Mouse (Mus musculus): ENCODE results near the gene Ssna1. TPM values are rescaled to one million over a fixed set of nuclear protein-coding genes. Genes with fewer than 3 reads are reported as not detected.
A peak's percentile ranks its signal among the peaks of the same experiment; 100 is the strongest.

Ssna1 gene
- polyA plus RNA-seq, 1 experiment from 2014 or later = 247 TPM

GRCm38 (mm10) chr2:25240723-25241437, 31.4 kb downstream of the Ssna1 start:
- DNase-seq (ENCODE audit: low spot score, missing footprints) (peak; percentile 96), ATAC-seq (ENCODE audit: low FRiP score) (peak; percentile 72)
- H3K9me3 ChIP-seq (ENCODE audit: control insufficient read depth, low read length) = no peaks in the 10 kb centered on the region
- 1% methylated on average over 29 of the region's 29 CpGs for WGBS
- peak overlapping the region; percentile 17 for H3K9ac ChIP-seq (ENCODE audit: low read length)
- H3K4me2 ChIP-seq = peak overlapping the region; percentile 63
- H3K4me1 ChIP-seq (ENCODE audit: control insufficient read depth, insufficient read depth, low read length) = peaks cover 18% of the 10 kb centered on the region
- H3K4me3 ChIP-seq (ENCODE audit: low read depth, low read length) = peak overlapping the region; percentile 43
- no peaks in the 10 kb centered on the region for H3K36me3 ChIP-seq (ENCODE audit: control insufficient read depth, insufficient read depth, low read length)
- H3K27ac ChIP-seq (ENCODE audit: low read depth, low read length) = no peak overlapping the region
- H3K27me3 ChIP-seq (ENCODE audit: control insufficient read depth, insufficient read depth, low read length) = peaks cover 6% of the 10 kb centered on the region

GRCm38 (mm10) chr2:25240310-25240709, 31.9 kb downstream of the Ssna1 start:
- H3K9me3 ChIP-seq (ENCODE audit: control insufficient read depth, low read length) = no peaks in the 10 kb centered on the region
- DNase-seq (ENCODE audit: low spot score, missing footprints) = no peak
- peak overlapping the region; percentile 63 for H3K4me2 ChIP-seq
- ATAC-seq (ENCODE audit: low FRiP score) = peak; percentile 10; the same call in 1 of the 2 replicates
- H3K27ac ChIP-seq (ENCODE audit: low read depth, low read length) = no peak overlapping the region
- no peaks in the 10 kb centered on the region for H3K36me3 ChIP-seq (ENCODE audit: control insufficient read depth, insufficient read depth, low read length)
- peak overlapping the region; percentile 43 for H3K4me3 ChIP-seq (ENCODE audit: low read depth, low read length)
- H3K9ac ChIP-seq (ENCODE audit: low read length) = peak overlapping the region; percentile 25; the same call in 1 of the 2 replicates
- 46% methylated on average over 8 of the region's 8 CpGs for WGBS
- peaks cover 18% of the 10 kb centered on the region for H3K4me1 ChIP-seq (ENCODE audit: control insufficient read depth, insufficient read depth, low read length)
- peaks cover 6% of the 10 kb centered on the region for H3K27me3 ChIP-seq (ENCODE audit: control insufficient read depth, insufficient read depth, low read length)

GRCm38 (mm10) chr2:25239766-25240165, 32.5 kb downstream of the Ssna1 start:
- 90% methylated on average over 3 of the region's 3 CpGs for WGBS
- Histone ChIP-seq H3K27ac (ENCODE audit: low read depth, low read length) (no peak overlapping the region), H3K9me3 (ENCODE audit: control insufficient read depth, low read length) (no peaks in the 10 kb centered on the region), H3K4me2 (no peak overlapping the region), H3K9ac (ENCODE audit: low read length) (no peak overlapping the region), H3K27me3 (ENCODE audit: control insufficient read depth, insufficient read depth, low read length) (peaks cover 6% of the 10 kb centered on the region), H3K36me3 (ENCODE audit: control insufficient read depth, insufficient read depth, low read length) (no peaks in the 10 kb centered on the region), H3K4me3 (ENCODE audit: low read depth, low read length) (no peak overlapping the region), H3K4me1 (ENCODE audit: control insufficient read depth, insufficient read depth, low read length) (peaks cover 18% of the 10 kb centered on the region)
- ATAC-seq (ENCODE audit: low FRiP score) (no peak), DNase-seq (ENCODE audit: low spot score, missing footprints) (peak; percentile 53)

GRCm38 (mm10) chr2:25238106-25238505, 34.1 kb downstream of the Ssna1 start:
- H3K27me3 ChIP-seq (ENCODE audit: control insufficient read depth, insufficient read depth, low read length) = peaks cover 6% of the 10 kb centered on the region
- H3K9ac ChIP-seq (ENCODE audit: low read length) = no peak overlapping the region
- DNase-seq (ENCODE audit: low spot score, missing footprints) (peak; percentile 57), ATAC-seq (ENCODE audit: low FRiP score) (no peak)
- H3K27ac ChIP-seq (ENCODE audit: low read depth, low read length) = no peak overlapping the region
- no peak overlapping the region for H3K4me2 ChIP-seq
- no peaks in the 10 kb centered on the region for H3K36me3 ChIP-seq (ENCODE audit: control insufficient read depth, insufficient read depth, low read length)
- H3K4me3 ChIP-seq (ENCODE audit: low read depth, low read length) = no peak overlapping the region
- H3K4me1 ChIP-seq (ENCODE audit: control insufficient read depth, insufficient read depth, low read length) = peaks cover 18% of the 10 kb centered on the region
- H3K9me3 ChIP-seq (ENCODE audit: control insufficient read depth, low read length) = no peaks in the 10 kb centered on the region

GRCm38 (mm10) chr2:25237522-25237921, 34.7 kb downstream of the Ssna1 start:
- WGBS = 70% methylated on average over 4 of the region's 4 CpGs
- DNase-seq (ENCODE audit: low spot score, missing footprints) = peak; percentile 66
- H3K4me2 ChIP-seq = no peak overlapping the region

GRCm38 (mm10) chr2:25236614-25237013, 35.6 kb downstream of the Ssna1 start, which contains the start of gene Rnf224:
Gene Rnf224 (minus strand): TSS chr2:25236787.
- no peak within 1 kb of the TSS for H3K9ac ChIP-seq (ENCODE audit: low read length)
- no peak within 1 kb of the TSS for H3K27ac ChIP-seq (ENCODE audit: low read depth, low read length)
- H3K4me3 ChIP-seq (ENCODE audit: low read depth, low read length) = no peak within 1 kb of the TSS
- no peaks in the 10 kb centered on the region for H3K36me3 ChIP-seq (ENCODE audit: control insufficient read depth, insufficient read depth, low read length)
- peaks cover 4% of the 10 kb centered on the region for H3K27me3 ChIP-seq (ENCODE audit: control insufficient read depth, insufficient read depth, low read length)
- DNase-seq (ENCODE audit: low spot score, missing footprints) (peak; percentile 67), ATAC-seq (ENCODE audit: low FRiP score) (no peak)
- no peak within 1 kb of the TSS for H3K4me2 ChIP-seq
- 40% methylated on average over 8 of the region's 8 CpGs for WGBS
- H3K9me3 ChIP-seq (ENCODE audit: control insufficient read depth, low read length) = no peaks in the 10 kb centered on the region
- H3K4me1 ChIP-seq (ENCODE audit: control insufficient read depth, insufficient read depth, low read length) = peaks cover 9% of the 10 kb centered on the region

More at GRCm38 (mm10) chr2:25237522-25237921, 34.7 kb downstream of the Ssna1 start:
- Histone ChIP-seq H3K27me3 (ENCODE audit: control insufficient read depth, insufficient read depth, low read length) (peaks cover 6% of the 10 kb centered on the region), H3K4me1 (ENCODE audit: control insufficient read depth, insufficient read depth, low read length) (peaks cover 14% of the 10 kb centered on the region), H3K9me3 (ENCODE audit: control insufficient read depth, low read length) (no peaks in the 10 kb centered on the region), H3K27ac (ENCODE audit: low read depth, low read length) (no peak overlapping the region), H3K9ac (ENCODE audit: low read length) (no peak overlapping the region), H3K36me3 (ENCODE audit: control insufficient read depth, insufficient read depth, low read length) (no peaks in the 10 kb centered on the region), H3K4me3 (ENCODE audit: low read depth, low read length) (no peak overlapping the region)
- ATAC-seq (ENCODE audit: low FRiP score) = no peak

- no peak overlapping the region for H3K9ac ChIP-seq (ENCODE audit: low read length)
- no peak overlapping the region for H3K4me2 ChIP-seq
- no peaks in the 10 kb centered on the region for H3K27me3 ChIP-seq (ENCODE audit: control insufficient read depth, insufficient read depth, low read length)
- no peak for ATAC-seq (ENCODE audit: low FRiP score)
- no peaks in the 10 kb centered on the region for H3K4me1 ChIP-seq (ENCODE audit: control insufficient read depth, insufficient read depth, low read length)
- H3K4me3 ChIP-seq (ENCODE audit: low read depth, low read length) = no peak overlapping the region
- peak; percentile 73 for DNase-seq (ENCODE audit: low spot score, missing footprints)
- H3K36me3 ChIP-seq (ENCODE audit: control insufficient read depth, insufficient read depth, low read length) = no peaks in the 10 kb centered on the region
- no peaks in the 10 kb centered on the region for H3K9me3 ChIP-seq (ENCODE audit: control insufficient read depth, low read length)
- H3K27ac ChIP-seq (ENCODE audit: low read depth, low read length) = no peak overlapping the region
- 79% methylated on average over 5 of the region's 5 CpGs for WGBS
Measured at GRCm38 (mm10) chr2:25234551-25235220, 37.6 kb downstream of the Ssna1 start.

- ATAC-seq (ENCODE audit: low FRiP score) (no peak), DNase-seq (ENCODE audit: low spot score, missing footprints) (peak; percentile 44)
- WGBS = 87% methylated on average over 3 of the region's 3 CpGs
- Histone ChIP-seq H3K4me2 (no peak within 1 kb of the TSS), H3K4me1 (ENCODE audit: control insufficient read depth, insufficient read depth, low read length) (no peaks in the 10 kb centered on the region), H3K9me3 (ENCODE audit: control insufficient read depth, low read length) (no peaks in the 10 kb centered on the region), H3K36me3 (ENCODE audit: control insufficient read depth, insufficient read depth, low read length) (no peaks in the 10 kb centered on the region), H3K27ac (ENCODE audit: low read depth, low read length) (no peak within 1 kb of the TSS), H3K4me3 (ENCODE audit: low read depth, low read length) (no peak within 1 kb of the TSS), H3K9ac (ENCODE audit: low read length) (no peak within 1 kb of the TSS), H3K27me3 (ENCODE audit: control insufficient read depth, insufficient read depth, low read length) (no peaks in the 10 kb centered on the region)
Measured at GRCm38 (mm10) chr2:25234050-25234449, 38.2 kb downstream of the Ssna1 start, which contains the start of gene Slc34a3. Gene Slc34a3 (minus strand): TSS chr2:25234364.

GRCm38 (mm10) chr2:25233421-25233820, 38.8 kb downstream of the Ssna1 start:
- no peak overlapping the region for H3K4me2 ChIP-seq
- no peak overlapping the region for H3K4me3 ChIP-seq (ENCODE audit: low read depth, low read length)
- H3K9me3 ChIP-seq (ENCODE audit: control insufficient read depth, low read length) = no peaks in the 10 kb centered on the region
- no peak overlapping the region for H3K9ac ChIP-seq (ENCODE audit: low read length)
- no peaks in the 10 kb centered on the region for H3K4me1 ChIP-seq (ENCODE audit: control insufficient read depth, insufficient read depth, low read length)
- ATAC-seq (ENCODE audit: low FRiP score) = no peak
- H3K27ac ChIP-seq (ENCODE audit: low read depth, low read length) = no peak overlapping the region
- 86% methylated on average over 4 of the region's 4 CpGs for WGBS
- DNase-seq (ENCODE audit: low spot score, missing footprints) = peak; percentile 78
- H3K27me3 ChIP-seq (ENCODE audit: control insufficient read depth, insufficient read depth, low read length) = no peaks in the 10 kb centered on the region
- H3K36me3 ChIP-seq (ENCODE audit: control insufficient read depth, insufficient read depth, low read length) = no peaks in the 10 kb centered on the region

All from midbrain, embryonic 11.5 days (tissue).